ENCODE assay signal across 1 mouse cellular context in the genomic region with DNA sequence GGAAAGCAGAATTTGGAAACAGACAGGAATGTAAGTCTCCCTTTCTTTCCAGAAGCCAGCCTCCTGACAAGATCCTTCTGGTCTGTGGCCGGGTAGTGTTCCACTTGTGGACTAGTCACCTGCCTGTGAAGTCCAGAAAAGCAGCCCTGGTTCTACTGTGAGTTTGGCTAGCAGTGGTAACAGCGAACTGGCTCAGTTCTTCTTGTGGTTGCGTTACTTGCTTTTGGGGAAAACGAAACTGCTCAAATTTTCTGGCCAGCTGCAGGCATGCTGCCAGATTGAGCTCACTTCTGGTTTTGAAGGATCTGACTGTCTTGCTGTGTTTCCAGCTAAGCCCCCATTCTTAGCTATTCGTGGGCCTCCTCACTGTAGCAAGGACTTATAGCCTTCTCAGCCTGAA.
TF ChIP-seq lines count a peak whose summit lies in the region.

A gene (minus strand): TSS at position 190 of the 400 bp plus-strand sequence.

TF ChIP-seq in CH12.LX, 34 proteins besides CTCF, POLR2A, EP300 and RAD21 (continued from another document):
- TF ChIP-seq BHLHE40 (IDR thresholded peaks at IDR 0.05; ENCODE audit: low read depth, low read length) (peak; percentile 87), HCFC1 (IDR thresholded peaks at IDR 0.05; ENCODE audit: low read depth, low read length) (peak; percentile 54; the same call in 1 of the 2 replicates), USF2 (conservative IDR thresholded peaks at IDR 0.05; ENCODE audit: low read depth, low read length) (0 out of 2 replicates have a peak, but pooled peaks have one; percentile 12), IRF4 (IDR thresholded peaks at IDR 0.05; ENCODE audit: low read depth, low read length) (peak; percentile 94), ZMIZ1 (IDR thresholded peaks at IDR 0.05; ENCODE audit: low read depth, low read length) (0 out of 2 replicates have a peak, but pooled peaks have one; percentile 56), MEF2A (IDR thresholded peaks at IDR 0.05; ENCODE audit: borderline replicate concordance, low read depth, low read length) (peak; percentile 86; the same call in 1 of the 2 replicates), ZC3H11A (IDR thresholded peaks at IDR 0.05; ENCODE audit: low read depth, low read length) (no peak), TCF12 (IDR thresholded peaks at IDR 0.05; ENCODE audit: low read depth, low read length) (peak; percentile 88), KAT2A (IDR thresholded peaks at IDR 0.05; ENCODE audit: insufficient replicate concordance, low read length) (no peak), GABPA (IDR thresholded peaks at IDR 0.05; ENCODE audit: insufficient replicate concordance, low read depth, low read length) (no peak), MAZ (IDR thresholded peaks at IDR 0.05; ENCODE audit: low read depth, low read length) (no peak), MXI1 (IDR thresholded peaks at IDR 0.05; ENCODE audit: low read depth, low read length) (peak; percentile 86; the same call in 1 of the 2 replicates), ZNF384 (IDR thresholded peaks at IDR 0.05; ENCODE audit: low read depth, low read length) (no peak), E2F4 (IDR thresholded peaks at IDR 0.05; ENCODE audit: insufficient replicate concordance, low read depth, low read length) (no peak), JUND (conservative IDR thresholded peaks at IDR 0.05; ENCODE audit: low read depth, low read length) (no peak; the same call in 1 of the 2 replicates), ELF1 (IDR thresholded peaks at IDR 0.05; ENCODE audit: low read depth, low read length) (peak; percentile 42; the same call in 1 of the 2 replicates), SIN3A (IDR thresholded peaks at IDR 0.05; ENCODE audit: low read length) (peak; percentile 85)
TF ChIP-seq in CH12.LX: peak in this region for 23.
